Mouse (Mus musculus): ENCODE data around the gene Brca1.

DNA sequence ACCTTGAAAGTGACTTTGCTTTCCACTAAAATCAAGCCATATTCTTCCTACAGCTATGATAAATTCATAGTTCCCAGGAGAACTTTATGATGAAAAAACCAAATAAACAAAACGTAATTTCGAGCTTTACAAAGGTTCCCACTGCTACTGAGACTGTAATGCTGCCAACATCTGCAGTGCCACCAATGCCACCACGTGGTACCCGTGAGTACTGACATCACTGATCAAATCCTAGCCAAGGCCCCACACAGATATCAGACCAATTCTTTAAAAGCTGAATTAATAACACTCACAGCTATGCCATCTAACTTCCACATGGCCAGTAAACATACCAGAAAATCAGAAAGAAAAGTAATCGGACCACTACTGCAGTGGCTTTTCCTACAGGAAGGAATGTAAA lies 32.8 kb downstream of the Brca1 start:
- TF ChIP-seq CTCF (IDR thresholded peaks at IDR 0.05) (peak; percentile 28), EP300 (IDR thresholded peaks at IDR 0.05) (no peak)

Data from lung, postnatal 0 days (tissue).